In the genomic region with DNA sequence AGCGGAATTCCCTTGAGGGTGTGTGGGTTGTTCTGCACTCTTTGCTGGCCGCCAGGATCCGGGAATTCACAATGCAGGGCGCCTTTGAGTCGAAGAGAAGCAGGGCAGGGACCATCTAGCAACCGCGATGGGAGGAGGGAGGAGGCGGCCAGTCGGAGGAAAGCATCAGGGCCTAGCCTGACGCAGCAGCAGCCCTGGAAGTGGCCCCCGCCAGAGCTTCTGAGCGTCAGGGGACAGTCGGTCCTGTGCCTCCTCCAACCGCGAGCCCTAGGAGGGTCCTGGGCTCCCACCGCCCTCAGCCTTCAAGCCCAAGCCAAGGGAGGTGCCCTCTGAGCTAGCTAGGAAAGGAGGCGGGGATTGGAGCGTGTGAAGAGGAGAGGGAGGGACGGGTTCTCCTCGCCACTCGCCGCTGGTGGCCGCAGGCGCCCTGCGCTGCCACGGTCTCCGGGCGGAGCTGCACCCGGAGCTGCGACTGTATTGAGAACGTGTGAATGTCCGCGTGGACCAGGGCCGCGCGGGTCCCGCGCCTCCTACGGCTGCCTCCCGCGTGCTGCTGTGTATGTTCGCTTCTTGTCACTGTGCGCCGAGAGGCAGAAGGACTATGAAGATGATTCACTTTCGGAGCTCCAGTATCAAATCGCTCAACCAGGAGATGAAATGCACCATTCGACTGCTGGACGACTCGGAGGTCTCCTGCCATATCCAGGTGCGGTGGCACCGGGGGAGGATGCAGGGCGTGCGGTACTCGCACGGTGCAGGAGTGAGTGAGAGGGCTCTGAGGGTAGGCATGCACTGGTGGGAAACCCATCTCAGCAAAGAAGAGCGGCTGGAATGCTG, we compare ENCODE assay signal across 8 mouse cellular contexts. TPM values are rescaled to one million over a fixed set of nuclear protein-coding genes. Genes with fewer than 3 reads are reported as not detected.
DNase-seq lines count a peak whose midpoint lies in the region; ATAC-seq and TF ChIP-seq lines count a peak whose summit lies in the region.

A gene (plus strand): TSS at position 232 of the 837 bp plus-strand sequence.

- no peak for TF ChIP-seq CTCF in heart, adult 2 months (IDR thresholded peaks at IDR 0.05)
- no peak for TF ChIP-seq CTCF in kidney, postnatal 0 days (IDR thresholded peaks at IDR 0.05; ENCODE audit: low read depth)

- TF ChIP-seq POLR2A in heart, adult 2 months (IDR thresholded peaks at IDR 0.05; ENCODE audit: insufficient read depth, low read depth, low read length): no peak

- H3K27me3 ChIP-seq in embryonic facial prominence, embryonic 11.5 days (ENCODE audit: control insufficient read depth, insufficient read depth, low read length): 0 out of 2 replicates have a peak, but pooled peaks cover 3% of the 10 kb centered on the region
- H3K27me3 ChIP-seq in heart, adult 2 months (ENCODE audit: control insufficient read depth, insufficient read depth, low read length): no peaks in the 10 kb centered on the region; the same call in 1 of the 2 replicates
- no peaks in the 10 kb centered on the region for H3K27me3 ChIP-seq in kidney, postnatal 0 days (ENCODE audit: insufficient read depth, low read length)

- peak; percentile 96 for ATAC-seq in embryonic facial prominence, embryonic 11.5 days (replicated peaks; ENCODE audit: insufficient number of reproducible peaks, low FRiP score, low TSS enrichment, low read depth)
- peak; percentile 88 for ATAC-seq in kidney, postnatal 0 days (replicated peaks; ENCODE audit: low FRiP score, low read depth)

- peak within 1 kb of the TSS; percentile 54 for H3K4me3 ChIP-seq in embryonic facial prominence, embryonic 11.5 days (ENCODE audit: low read depth, low read length)
- H3K4me3 ChIP-seq in heart, adult 2 months: peak within 1 kb of the TSS; percentile 28
- H3K4me3 ChIP-seq in kidney, postnatal 0 days (replicated peaks; ENCODE audit: low read depth, low read length): peak within 1 kb of the TSS; percentile 45

- H3K4me2 ChIP-seq in embryonic facial prominence, embryonic 11.5 days (ENCODE audit: low read depth, low read length): peak within 1 kb of the TSS; percentile 92
- peak within 1 kb of the TSS; percentile 84 for H3K4me2 ChIP-seq in kidney, postnatal 0 days (ENCODE audit: low read length)

- H3K36me3 ChIP-seq in embryonic facial prominence, embryonic 11.5 days (replicated peaks; ENCODE audit: control insufficient read depth, insufficient read depth, low read depth, low read length): no peaks in the 10 kb centered on the region
- H3K36me3 ChIP-seq in heart, adult 2 months (ENCODE audit: control insufficient read depth, insufficient read depth, low read length): no peaks in the 10 kb centered on the region
- H3K36me3 ChIP-seq in kidney, postnatal 0 days (ENCODE audit: insufficient read depth, low read length): no peaks in the 10 kb centered on the region

- peak; percentile 16 for DNase-seq in thymus, postnatal 4 days
- DNase-seq in thymus, adult 18-20 months: no peak
- peak; percentile 77 for DNase-seq in embryonic facial prominence, embryonic 11.5 days (ENCODE audit: low spot score)
- peak; percentile 6 to 24 for DNase-seq in heart, adult 2 months
- peak; percentile 70 for DNase-seq in kidney, postnatal 0 days (ENCODE audit: low spot score)
- DNase-seq in liver: peak; percentile 21
- peak; percentile 83 for DNase-seq in retina, embryonic 14.5 days (ENCODE audit: low spot score)
- DNase-seq in thymus, postnatal 25 days: no peak

- intact Hi-C loops in heart, adult 2 months (cut with DNase I): no loop called here

- no peaks in the 10 kb centered on the region for H3K4me1 ChIP-seq in embryonic facial prominence, embryonic 11.5 days (ENCODE audit: control insufficient read depth, insufficient read depth, low read length)
- H3K4me1 ChIP-seq in heart, adult 2 months (ENCODE audit: control insufficient read depth, insufficient read depth, low read length): no peaks in the 10 kb centered on the region
- no peaks in the 10 kb centered on the region; the same call in 1 of the 2 replicates for H3K4me1 ChIP-seq in kidney, postnatal 0 days (replicated peaks; ENCODE audit: insufficient read depth, low read length)

- H3K79me2 ChIP-seq in heart, adult 2 months (replicated peaks; ENCODE audit: control insufficient read depth, insufficient read depth, low read length): no peaks in the 10 kb centered on the region

- no peak for TF ChIP-seq EP300 in heart, adult 2 months (IDR thresholded peaks at IDR 0.05; ENCODE audit: insufficient read depth, low read depth, low read length)

- no peaks in the 10 kb centered on the region for H3K9me3 ChIP-seq in embryonic facial prominence, embryonic 11.5 days (replicated peaks; ENCODE audit: control insufficient read depth, low read length)
- no peaks in the 10 kb centered on the region for H3K9me3 ChIP-seq in kidney, postnatal 0 days (replicated peaks; ENCODE audit: low read length)

- 0 out of 2 replicates have a peak within 1 kb of the TSS, but pooled peaks have one; percentile 8 for H3K27ac ChIP-seq in embryonic facial prominence, embryonic 11.5 days (replicated peaks; ENCODE audit: low read depth, low read length)
- H3K27ac ChIP-seq in heart, adult 2 months: no peak within 1 kb of the TSS
- no peak within 1 kb of the TSS for H3K27ac ChIP-seq in kidney, postnatal 0 days

- H3K9ac ChIP-seq in embryonic facial prominence, embryonic 11.5 days (replicated peaks; ENCODE audit: low read length): peak within 1 kb of the TSS; percentile 76
- no peak within 1 kb of the TSS for H3K9ac ChIP-seq in heart, adult 2 months (ENCODE audit: low read depth, low read length)
- H3K9ac ChIP-seq in kidney, postnatal 0 days (ENCODE audit: low read depth, low read length): 0 out of 2 replicates have a peak within 1 kb of the TSS, but pooled peaks have one; percentile 14

- WGBS in embryonic facial prominence, embryonic 11.5 days: under 1% methylated on average over 56 of the region's 56 CpGs
- 1% methylated on average over 56 of the region's 56 CpGs for WGBS in heart, adult 2 months
- WGBS in kidney, postnatal 0 days: under 1% methylated on average over 53 of the region's 56 CpGs

RNA-seq across cellular contexts. Expression of the gene that starts here (rescaled TPM):
- 3.0 and 3.9 TPM in 2 replicates for polyA plus RNA-seq in embryonic facial prominence, embryonic 11.5 days (2014; fragmentation: Nextera tagmentation; extraction: Ambion mirVana)
- under 1 TPM in 1 of 2 experiments, not detected in 1; 0.14 TPM for total RNA-seq in heart, adult 2 months (2021)
- 0.04 TPM in 1 of 2 replicates, not detected in the other for polyA plus RNA-seq in heart, adult 2 months (2012; rRNA removed)
- polyA plus RNA-seq in kidney, postnatal 0 days (2015; fragmentation: Nextera tagmentation; extraction: Ambion mirVana): 0.37 and 0.41 TPM in 2 replicates

Comparison
In these comparisons a context has a peak if more than half of its experiments do, and no peak if none do; other contexts are left out.
1. DNase-seq: peak in thymus, postnatal 4 days (single experiment), embryonic facial prominence, embryonic 11.5 days (single experiment), liver (single experiment) and retina, embryonic 14.5 days (single experiment); none in thymus, adult 18-20 months (0 of 2) and thymus, postnatal 25 days (single experiment).
2. Peak in DNase-seq and H3K4me3 ChIP-seq in heart, adult 2 months; RNA of the gene not detected or under 1 TPM.
3. Peak in DNase-seq, ATAC-seq, H3K4me3 ChIP-seq, H3K9ac ChIP-seq and H3K4me2 ChIP-seq in kidney, postnatal 0 days; RNA of the gene not detected or under 1 TPM.
4. Peak in every context shown above with its lines, with median percentiles within 50 percentile points of each other: H3K4me3 ChIP-seq.